Mouse (Mus musculus) spleen, adult 2 months (tissue): ENCODE data around the gene Brinp2. TPM values are rescaled to one million over a fixed set of nuclear protein-coding genes. Genes with fewer than 3 reads are reported as not detected.

ENCODE experiments used
- DNase-seq, 2 experiments: peaks; one replicate each; pipeline versions ENCODE4 v3.0.0 to v3.0.0-alpha.2; 2012 to 2021; ENCODE audit warnings: low spot score in 2 of 2, low read depth in 1 of 2
- H3K27ac ChIP-seq: fragments of 200-500 bp; 2 replicates; pipeline ENCODE4 v1.5.1; 2012; ENCODE audit warnings: low read length, inconsistent platforms; ENCODE audit not compliant: insufficient read depth
- H3K27me3 ChIP-seq: fragments of 200-500 bp; 2 replicates; pipeline ENCODE4 v1.6.1; 2012; ENCODE audit warnings: mild to moderate bottlenecking, moderate library complexity, low read length, inconsistent platforms; ENCODE audit not compliant: control insufficient read depth, insufficient read depth
- H3K36me3 ChIP-seq: fragments of 200-500 bp; 2 replicates; pipeline ENCODE4 v1.6.1; 2012; ENCODE audit warnings: mild to moderate bottlenecking, low read length, inconsistent platforms; ENCODE audit not compliant: control insufficient read depth, insufficient read depth
- H3K4me1 ChIP-seq: fragments of 200-500 bp; 2 replicates; pipeline ENCODE4 v1.6.1; 2011; ENCODE audit warnings: inconsistent platforms; ENCODE audit not compliant: control insufficient read depth, insufficient read depth, insufficient read length
- H3K4me3 ChIP-seq: fragments of 200-500 bp; 2 replicates; pipeline ENCODE4 v1.5.1; 2011; ENCODE audit warnings: mild to moderate bottlenecking, inconsistent platforms; ENCODE audit not compliant: insufficient read depth, insufficient read length; ENCODE audit errors: extremely low read depth
- CTCF ChIP-seq: fragments of 200-500 bp; IDR thresholded peaks from 2 replicates; pipeline ENCODE4 v1.5.1; 2011; ENCODE audit warnings: mild to moderate bottlenecking, inconsistent platforms; ENCODE audit not compliant: insufficient read depth, insufficient read length, insufficient replicate concordance; ENCODE audit errors: extremely low read depth
- POLR2A ChIP-seq: fragments of 200-500 bp; IDR thresholded peaks from 2 replicates; pipeline ENCODE4 v1.6.1; 2011; ENCODE audit warnings: low read depth, low read length, inconsistent platforms
- WGBS: fragments of 180-500 bp; shearing (Covaris S2); methylation state at CpG from one replicate; pipeline ENCODE4 v1.1.7; 2018; 5-methylcytosine and 5-hydroxymethylcytosine counted together
- polyA plus RNA-seq: library from polyadenylated mRNA; depleted of rRNA; stranded (reverse); fragments of >200 nt; gene quantifications from 2 replicates; pipeline ENCODE4 v1.2.3, GENCODE M21; 2012

Brinp2 gene
- polyA plus RNA-seq, 1 experiment: 0.27 TPM

- H3K4me3 ChIP-seq: no peak overlapping the region
- TF ChIP-seq POLR2A: no peak
- TF ChIP-seq CTCF: no peak
- H3K27me3 ChIP-seq: no peaks in the 10 kb centered on the region
- H3K36me3 ChIP-seq: no peaks in the 10 kb centered on the region
- no peak for DNase-seq
- H3K27ac ChIP-seq: no peak overlapping the region
- whole genome bisulfite sequencing: 74% methylated on average over 8 of the region's 8 CpGs
- H3K4me1 ChIP-seq: no peaks in the 10 kb centered on the region
These were observed 110.6 kb downstream of the Brinp2 start for GRCm38 (mm10) chr1:158245486-158245885.

GRCm38 (mm10) chr1:158244016-158244415 is 112.1 kb downstream of the Brinp2 start:
- no peaks in the 10 kb centered on the region; the same call in 1 of the 2 replicates for H3K4me1 ChIP-seq
- TF ChIP-seq POLR2A: no peak
- TF ChIP-seq CTCF: no peak
- WGBS: 87% methylated on average over 3 of the region's 3 CpGs
- H3K36me3 ChIP-seq: no peaks in the 10 kb centered on the region
- no peaks in the 10 kb centered on the region for H3K27me3 ChIP-seq
- no peak overlapping the region for H3K27ac ChIP-seq
- H3K4me3 ChIP-seq: no peak overlapping the region
- no peak for DNase-seq

GRCm38 (mm10) chr1:158241848-158242556 is 114.1 kb downstream of the Brinp2 start:
- Histone ChIP-seq H3K27ac (no peak overlapping the region), H3K27me3 (no peaks in the 10 kb centered on the region), H3K4me1 (no peaks in the 10 kb centered on the region; the same call in 1 of the 2 replicates), H3K4me3 (no peak overlapping the region), H3K36me3 (no peaks in the 10 kb centered on the region)
- no peak for TF ChIP-seq POLR2A
- TF ChIP-seq CTCF: no peak
- DNase-seq: no peak
- 84% methylated on average over 2 of the region's 2 CpGs for WGBS

- Histone ChIP-seq H3K4me3 (no peak overlapping the region), H3K27me3 (no peaks in the 10 kb centered on the region), H3K36me3 (no peaks in the 10 kb centered on the region), H3K27ac (no peak overlapping the region), H3K4me1 (no peaks in the 10 kb centered on the region; the same call in 1 of the 2 replicates)
- DNase-seq: no peak
- TF ChIP-seq CTCF: no peak
- TF ChIP-seq POLR2A: no peak
- 34% methylated on average over 2 of the region's 2 CpGs for WGBS
These were observed 116.3 kb downstream of the Brinp2 start for GRCm38 (mm10) chr1:158239841-158240240.

GRCm38 (mm10) chr1:158238722-158239121 is 117.4 kb downstream of the Brinp2 start:
- no peak for TF ChIP-seq POLR2A
- no peak for TF ChIP-seq CTCF
- DNase-seq: no peak
- Histone ChIP-seq H3K36me3 (no peaks in the 10 kb centered on the region), H3K4me1 (no peaks in the 10 kb centered on the region; the same call in 1 of the 2 replicates), H3K4me3 (no peak overlapping the region), H3K27me3 (no peaks in the 10 kb centered on the region), H3K27ac (no peak overlapping the region)
- WGBS: 75% methylated on average over 4 of the region's 4 CpGs

- no peak for DNase-seq
- no peak for TF ChIP-seq CTCF
- no peak for TF ChIP-seq POLR2A
These were observed 127.4 kb downstream of the Brinp2 start for GRCm38 (mm10) chr1:158228687-158229224.

GRCm38 (mm10) chr1:158227239-158227638 is 128.9 kb downstream of the Brinp2 start:
- 50% methylated on average over 2 of the region's 2 CpGs for WGBS
- Histone ChIP-seq H3K4me1 (no peaks in the 10 kb centered on the region), H3K4me3 (no peak overlapping the region), H3K27me3 (no peaks in the 10 kb centered on the region), H3K27ac (no peak overlapping the region), H3K36me3 (no peaks in the 10 kb centered on the region)
- DNase-seq: no peak
- no peak for TF ChIP-seq CTCF
- no peak for TF ChIP-seq POLR2A

More at GRCm38 (mm10) chr1:158228687-158229224, 127.4 kb downstream of the Brinp2 start:
- Histone ChIP-seq H3K27ac (no peak overlapping the region), H3K4me3 (no peak overlapping the region), H3K27me3 (no peaks in the 10 kb centered on the region), H3K36me3 (no peaks in the 10 kb centered on the region), H3K4me1 (no peaks in the 10 kb centered on the region)
- WGBS: 87% methylated on average over 9 of the region's 9 CpGs
